Mouse (Mus musculus): ENCODE results near the gene Ppp2r2d.

The Ppp2r2d gene

DNA sequence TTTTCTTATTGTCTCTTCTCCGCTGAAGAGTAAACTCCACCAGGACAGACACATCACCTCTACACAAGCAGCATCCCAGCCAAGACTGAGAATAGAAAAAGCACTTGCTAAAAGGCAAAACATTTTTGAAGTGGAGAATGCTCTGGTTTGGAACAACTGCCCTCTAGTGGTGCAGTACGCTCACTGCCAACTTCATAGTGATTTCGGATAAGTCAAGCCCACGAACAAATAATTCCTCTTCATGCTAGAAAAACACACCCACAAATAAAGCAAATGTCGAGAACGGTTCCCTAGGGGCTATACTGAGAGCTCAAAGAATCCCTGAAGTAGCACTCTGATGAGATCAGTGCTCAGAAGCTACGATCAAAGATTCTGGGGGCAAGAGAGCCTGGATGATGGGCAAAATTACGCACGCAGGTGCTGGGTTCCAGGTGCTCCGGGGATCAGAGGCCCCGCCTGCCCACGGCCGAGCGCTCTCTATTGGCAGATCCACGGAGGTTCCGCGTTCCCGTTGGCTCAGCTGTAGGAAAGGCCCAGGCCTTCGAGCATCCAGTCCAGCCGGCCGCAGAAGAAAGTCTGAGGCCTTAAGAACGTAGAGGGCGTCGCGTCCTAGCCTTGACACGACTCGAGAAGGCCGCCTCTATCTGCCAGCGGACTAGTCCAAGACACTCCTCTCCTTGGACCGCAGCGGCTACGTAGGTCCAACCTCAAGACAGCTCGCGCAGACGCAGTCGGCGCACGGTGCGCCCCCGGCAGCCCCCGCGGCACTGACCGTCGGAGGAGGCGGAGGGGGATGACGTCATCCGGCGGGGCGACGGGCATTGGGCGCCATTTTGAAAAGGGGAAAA is at the start of gene Ppp2r2d, which contains the start of gene Mapk1ip1:
Gene Ppp2r2d, plus strand, starts transcription at position 536 of the 848 bp plus-strand sequence.
Gene Mapk1ip1, minus strand, starts transcription at position 730 of the 848 bp plus-strand sequence.
- DNase-seq, result peak; percentile 93 to 94

DNA sequence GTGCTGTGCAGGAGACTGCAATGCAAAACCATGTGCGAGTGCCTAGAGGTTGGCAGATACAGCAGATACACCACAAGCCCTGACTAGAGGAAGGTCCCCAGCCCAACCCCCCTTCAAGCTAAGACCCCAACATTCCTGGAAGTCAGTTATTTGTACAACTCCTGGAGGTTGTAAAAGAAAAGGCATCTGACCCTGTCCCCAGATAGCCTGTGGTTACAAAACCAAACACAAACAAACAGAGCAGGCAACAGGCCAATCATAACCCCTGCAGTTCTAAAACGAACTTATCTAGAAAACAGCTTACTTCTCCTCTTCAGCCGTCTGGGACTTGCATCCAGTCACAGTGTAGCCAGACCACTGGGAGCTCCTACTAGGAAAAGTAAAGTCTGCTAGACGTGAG is 42.5 kb upstream of the Ppp2r2d start:
- no peak for DNase-seq

DNA sequence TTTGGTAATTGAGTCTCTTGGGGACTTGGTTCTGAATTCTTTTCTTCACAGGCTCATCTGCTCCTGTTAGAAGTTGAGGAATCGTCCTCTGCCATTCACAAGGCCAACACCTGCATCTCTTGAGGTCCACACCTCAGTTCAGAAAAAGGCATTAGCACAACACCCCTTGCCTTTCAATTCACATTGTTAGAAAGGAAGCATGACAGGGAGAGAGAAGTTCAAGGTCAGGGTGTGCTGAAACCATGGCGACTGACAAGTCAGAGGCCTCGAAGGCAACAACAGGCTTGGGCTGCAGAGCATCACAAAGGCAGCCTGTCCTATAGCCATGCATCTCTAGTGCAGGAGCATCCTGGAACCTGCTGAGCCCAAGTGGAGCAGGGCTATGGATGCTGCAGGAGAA is 38.7 kb upstream of the Ppp2r2d start:
- DNase-seq, result no peak

DNA sequence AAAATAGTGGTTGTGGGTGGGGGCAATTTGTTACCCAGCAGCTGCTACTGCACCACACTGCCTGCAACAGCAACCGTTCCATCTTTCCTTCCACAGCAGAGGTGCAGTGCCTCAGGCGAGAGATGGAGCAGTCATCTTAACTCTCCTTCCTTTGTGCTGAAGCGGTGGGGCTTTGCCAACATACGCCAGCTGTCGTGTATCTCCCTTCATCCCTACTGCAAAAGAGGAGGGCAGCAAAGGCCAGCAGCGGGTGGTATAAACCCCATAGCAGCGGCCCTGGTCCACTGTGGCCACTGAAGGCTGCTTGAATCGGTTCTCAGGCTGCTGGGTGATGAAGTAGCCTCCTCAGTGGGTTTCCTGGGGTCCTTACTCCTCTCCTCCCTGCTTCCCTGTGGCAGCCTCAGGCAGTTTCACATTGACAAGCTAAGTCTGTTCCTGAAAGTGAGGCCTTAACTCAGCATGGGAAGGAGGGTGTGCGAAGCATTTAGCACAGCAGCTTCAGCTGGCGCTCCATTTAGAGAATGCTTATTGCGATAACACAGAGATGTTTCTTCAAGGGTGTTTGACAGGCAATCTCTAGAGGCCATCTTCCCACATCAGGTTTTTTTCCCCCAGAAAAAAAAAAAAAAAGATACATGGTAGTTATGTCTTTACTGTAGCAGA is 32.5 kb upstream of the Ppp2r2d start:
- DNase-seq, result no peak

DNA sequence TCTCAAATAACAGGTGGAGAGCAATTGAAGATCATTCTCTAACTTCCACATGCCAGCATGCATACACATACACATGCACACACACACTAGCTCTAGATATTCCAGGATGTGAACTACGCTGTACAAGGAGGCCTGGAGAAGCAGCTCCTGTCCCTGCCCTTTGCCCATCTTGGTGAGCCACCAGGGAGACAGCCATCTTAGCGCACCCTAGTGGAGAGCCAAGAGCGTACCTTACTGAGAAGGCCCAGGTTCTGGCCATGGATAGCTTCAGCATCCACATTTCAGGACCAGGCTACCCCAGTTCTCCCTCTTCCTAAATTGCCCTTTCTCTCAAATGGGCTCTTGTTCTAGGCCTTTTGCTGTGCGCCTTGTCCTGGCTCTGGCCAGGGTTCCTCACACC is 27.6 kb upstream of the Ppp2r2d start:
- DNase-seq, result no peak

DNA sequence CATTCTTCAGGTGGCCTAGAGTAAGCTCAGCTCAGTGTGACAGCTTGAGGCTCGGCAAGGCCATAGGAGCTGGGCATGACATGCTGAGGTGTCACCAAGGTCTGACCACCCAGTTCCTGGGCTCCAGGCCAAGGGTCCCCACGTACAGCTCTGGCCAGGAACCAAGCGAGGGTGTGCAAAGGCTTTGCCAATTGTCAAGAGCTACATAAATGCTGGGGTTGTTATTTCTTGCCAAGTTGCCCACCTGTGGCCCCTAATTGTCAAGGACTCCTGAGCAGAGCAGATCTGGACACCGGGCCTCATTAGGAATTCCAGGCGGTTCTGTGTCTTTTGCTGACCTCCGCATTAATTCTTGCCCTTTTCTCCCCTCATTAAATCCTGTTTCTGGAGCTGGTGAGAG is 21.5 kb upstream of the Ppp2r2d start:
- no peak for DNase-seq

DNA sequence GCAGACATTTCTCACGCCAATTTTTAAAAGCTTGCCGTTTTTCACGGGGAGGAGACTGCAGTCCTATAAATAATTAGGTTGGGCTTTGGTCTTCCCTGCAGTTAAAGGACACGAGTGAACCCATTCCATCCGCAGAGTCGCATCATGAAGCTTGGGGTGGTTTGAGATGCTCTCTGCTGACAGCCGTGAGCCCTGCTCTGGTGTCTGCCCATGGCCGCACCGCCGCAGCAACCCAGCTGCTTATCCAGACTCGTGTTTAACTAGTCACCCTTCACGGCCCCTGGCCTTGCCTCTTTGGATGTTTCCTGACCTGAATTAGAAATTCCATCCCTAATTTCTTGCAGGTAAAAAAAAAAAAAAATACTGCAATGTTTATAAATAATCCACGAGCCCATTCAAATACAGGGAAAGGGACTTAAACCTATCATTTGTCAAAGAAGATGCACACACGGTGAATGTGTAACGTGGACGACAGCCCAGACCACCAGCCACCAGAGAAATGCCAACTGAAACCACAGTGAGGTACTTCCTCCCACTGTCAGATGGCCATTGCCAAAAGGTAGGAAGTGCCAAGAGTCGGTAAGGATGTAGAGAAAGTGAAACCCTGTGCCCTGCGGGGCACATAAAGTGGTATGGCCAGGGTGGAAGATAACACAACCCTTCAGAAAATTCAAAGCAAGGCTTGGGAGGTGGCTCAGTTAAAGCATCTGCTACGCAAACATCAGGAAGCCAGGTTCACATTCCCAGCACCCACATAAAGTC is 20.7 kb upstream of the Ppp2r2d start:
- no peak for DNase-seq

DNA sequence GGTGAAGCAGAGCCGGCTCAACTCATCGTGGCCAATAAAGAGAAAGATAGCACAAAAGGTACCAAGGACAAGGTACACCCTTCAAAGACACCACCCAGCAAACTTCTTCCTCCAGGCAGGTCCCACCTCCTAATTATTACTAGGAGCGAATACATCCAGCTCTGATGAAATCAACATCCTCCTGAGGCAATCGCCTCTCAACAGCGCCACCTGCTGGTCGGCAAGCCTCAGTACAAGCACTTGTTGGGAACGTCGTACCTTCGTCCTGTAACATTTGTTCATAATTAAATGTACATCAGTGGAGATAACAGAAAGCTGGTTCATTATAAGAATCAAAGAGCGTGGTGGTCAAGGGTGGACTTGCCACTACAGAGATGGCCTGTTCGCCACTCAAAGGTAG is 18.1 kb upstream of the Ppp2r2d start:
- DNase-seq, result peak; percentile 36 to 39

DNA sequence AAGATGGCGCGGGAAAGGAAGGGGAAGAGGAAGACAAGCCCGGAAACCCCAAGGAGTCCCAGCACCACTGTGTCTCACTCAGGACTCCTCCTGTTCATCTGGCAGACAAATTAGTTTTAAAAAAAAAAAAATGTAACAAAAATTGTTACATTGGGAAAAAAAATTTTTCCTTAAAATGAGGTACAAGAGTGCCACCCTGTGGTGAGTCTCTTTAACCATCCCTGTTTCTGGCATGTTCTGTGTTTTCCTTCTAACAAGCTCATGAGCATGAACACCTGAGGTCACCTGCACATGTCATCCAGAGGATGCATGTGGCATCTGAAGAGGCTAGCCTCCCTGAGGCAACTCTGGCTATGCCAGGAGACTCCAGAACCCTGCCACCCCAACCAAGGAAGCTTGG is 10.9 kb upstream of the Ppp2r2d start:
- DNase-seq, result no peak

DNA sequence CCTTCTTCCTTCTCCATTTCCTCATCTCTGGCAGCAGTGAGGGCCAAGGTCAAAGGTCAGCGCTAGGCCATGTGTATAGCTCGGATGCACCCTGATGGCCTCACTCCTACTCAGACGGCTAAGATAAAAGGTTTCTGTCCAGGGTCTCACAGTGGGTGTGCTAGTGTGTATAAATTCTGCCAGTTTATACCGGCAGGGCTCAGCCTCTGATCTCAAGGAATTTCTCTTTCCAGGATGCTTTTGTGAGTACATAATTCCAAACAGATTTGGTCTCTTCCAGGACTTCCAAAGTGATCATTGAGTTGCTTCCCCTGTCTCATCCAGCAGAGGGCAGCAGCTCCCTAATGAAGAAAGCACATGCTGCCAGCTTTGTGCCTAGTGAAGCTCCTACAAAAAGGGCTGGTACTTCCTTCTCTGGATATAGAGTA is 5.3 kb upstream of the Ppp2r2d start:
- DNase-seq, result peak; percentile 41 to 47

DNA sequence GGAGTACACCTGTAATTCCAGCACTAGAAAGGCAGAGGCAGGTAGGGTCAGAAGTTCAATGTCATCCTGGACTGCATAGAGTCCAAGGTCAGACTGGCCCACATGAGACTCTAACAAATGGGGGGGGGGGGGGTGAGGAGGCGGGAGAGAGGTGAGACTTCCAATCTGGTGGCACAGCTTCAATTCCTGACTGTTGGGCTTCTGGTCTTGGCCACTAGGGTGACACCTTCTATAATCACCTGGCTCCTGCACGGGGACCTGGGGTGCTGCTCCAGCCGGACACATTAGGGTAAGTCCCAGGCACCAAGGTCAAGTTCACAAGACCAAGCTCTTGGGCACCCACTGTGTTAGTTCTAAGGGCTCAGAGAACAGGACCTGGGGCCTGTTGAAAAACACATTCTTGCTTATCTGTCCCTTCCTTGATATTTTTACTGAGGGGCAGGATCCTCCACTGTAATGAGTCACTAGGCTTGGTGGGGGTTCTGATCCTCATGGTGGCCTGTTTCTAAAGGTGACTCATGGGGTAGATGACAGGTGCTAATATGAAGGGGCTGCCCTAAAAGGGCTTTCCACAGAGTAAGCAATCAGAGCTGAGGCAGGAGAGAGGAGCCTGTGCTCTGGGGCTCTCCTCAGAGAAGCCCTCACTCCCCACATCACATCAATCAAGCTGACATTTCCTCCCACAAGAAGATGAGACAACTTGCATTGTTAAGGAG is 4.3 kb upstream of the Ppp2r2d start:
- DNase-seq, result no peak

DNA sequence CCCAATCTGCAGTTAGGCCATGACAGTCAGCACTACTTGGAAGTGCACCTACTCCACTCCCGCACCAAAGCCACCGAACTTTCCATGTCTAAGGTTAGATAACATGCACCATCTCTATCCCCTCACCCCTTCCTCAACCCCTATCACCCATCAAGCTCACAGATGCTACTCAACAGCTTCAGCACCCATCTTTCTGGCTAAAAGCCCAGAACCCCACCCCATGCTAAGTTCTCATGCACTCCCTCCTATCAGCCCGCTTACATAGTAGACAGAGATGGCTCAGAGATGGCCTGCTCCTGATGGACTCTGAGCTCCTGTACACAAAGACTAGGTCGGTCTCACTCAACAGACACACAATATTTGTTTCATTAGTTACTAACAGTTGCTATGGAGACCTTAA is 2.5 kb upstream of the Ppp2r2d start:
- no peak for DNase-seq

DNA sequence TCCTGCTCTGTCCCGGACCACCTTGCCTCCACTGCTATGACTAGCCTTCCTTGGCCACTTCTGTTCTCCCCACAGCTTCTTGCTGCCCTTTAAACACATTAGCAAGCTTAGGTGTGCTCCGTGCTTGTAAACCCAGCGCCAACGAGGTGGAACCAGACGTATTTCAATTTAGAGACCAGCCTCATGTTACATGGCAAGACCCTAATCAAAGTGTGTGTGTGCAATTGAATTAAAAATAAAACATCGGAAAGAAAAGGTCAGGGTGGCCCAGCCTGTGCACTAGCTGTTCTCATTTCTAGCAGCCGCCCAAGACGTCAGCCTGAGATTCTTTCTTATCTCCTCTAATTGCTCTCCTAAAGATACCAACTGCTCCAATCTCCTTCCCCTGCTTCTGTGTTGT is 768 bp upstream of the Ppp2r2d start:
- no peak for DNase-seq

DNA sequence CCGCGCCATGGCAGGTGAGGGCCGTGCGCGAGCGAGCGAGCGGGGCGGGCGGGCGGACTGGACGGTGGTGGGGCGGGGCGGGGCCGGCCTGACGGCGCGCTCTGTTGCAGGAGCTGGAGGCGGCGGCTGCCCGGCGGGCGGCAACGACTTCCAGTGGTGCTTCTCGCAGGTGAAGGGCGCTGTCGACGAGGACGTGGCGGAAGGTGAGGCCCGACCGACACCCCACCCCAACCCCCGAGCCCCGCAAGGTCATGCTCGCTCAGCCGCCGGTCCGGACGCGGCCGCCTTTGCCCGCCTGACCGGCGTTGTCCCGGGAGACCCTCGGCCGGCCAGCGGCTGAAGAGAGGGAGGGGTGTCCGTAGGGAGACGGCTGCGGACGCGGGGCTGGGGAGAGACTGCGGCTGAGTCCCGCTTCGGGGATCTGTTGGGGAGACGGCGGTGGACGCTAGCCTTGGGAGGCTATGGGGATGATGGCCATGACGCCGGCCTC is 668 bp downstream of the Ppp2r2d start:
- no peak for DNase-seq

DNA sequence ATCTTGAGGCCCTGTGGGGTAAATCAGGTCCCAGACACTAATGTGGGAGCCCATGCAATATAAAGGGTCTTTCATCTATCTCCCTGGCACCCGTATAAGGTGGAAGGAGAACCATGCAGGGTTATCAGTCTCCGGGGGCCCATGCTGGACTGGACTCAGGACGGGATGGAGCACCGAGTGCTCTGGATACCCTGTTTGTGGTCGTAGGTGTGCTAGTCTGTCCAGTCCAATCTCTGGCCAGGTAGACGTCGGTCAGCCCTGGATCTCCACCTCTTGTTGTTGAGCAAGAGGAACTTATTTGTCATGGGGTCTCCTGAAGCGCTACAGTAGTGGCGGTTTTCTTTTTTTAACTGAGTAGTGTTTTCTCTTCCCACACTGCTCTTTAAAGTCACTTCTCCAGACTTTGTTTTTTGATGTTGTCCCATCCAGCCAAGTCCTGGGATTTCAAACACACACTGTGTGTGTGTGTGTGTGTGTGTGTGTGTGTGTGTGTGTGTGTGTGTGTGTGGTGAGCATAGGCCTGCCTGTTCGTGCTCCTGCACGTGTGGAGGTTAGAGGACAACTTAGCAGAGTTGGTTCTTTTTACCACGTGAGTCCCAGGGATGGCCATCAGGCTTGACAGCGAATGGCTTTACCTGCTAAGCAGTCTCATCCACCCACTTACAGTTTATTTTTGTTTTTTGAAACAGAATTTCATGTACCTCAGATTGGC is 1.6 kb downstream of the Ppp2r2d start:
- peak in 1 of 2 experiments; percentile 11 for DNase-seq

DNA sequence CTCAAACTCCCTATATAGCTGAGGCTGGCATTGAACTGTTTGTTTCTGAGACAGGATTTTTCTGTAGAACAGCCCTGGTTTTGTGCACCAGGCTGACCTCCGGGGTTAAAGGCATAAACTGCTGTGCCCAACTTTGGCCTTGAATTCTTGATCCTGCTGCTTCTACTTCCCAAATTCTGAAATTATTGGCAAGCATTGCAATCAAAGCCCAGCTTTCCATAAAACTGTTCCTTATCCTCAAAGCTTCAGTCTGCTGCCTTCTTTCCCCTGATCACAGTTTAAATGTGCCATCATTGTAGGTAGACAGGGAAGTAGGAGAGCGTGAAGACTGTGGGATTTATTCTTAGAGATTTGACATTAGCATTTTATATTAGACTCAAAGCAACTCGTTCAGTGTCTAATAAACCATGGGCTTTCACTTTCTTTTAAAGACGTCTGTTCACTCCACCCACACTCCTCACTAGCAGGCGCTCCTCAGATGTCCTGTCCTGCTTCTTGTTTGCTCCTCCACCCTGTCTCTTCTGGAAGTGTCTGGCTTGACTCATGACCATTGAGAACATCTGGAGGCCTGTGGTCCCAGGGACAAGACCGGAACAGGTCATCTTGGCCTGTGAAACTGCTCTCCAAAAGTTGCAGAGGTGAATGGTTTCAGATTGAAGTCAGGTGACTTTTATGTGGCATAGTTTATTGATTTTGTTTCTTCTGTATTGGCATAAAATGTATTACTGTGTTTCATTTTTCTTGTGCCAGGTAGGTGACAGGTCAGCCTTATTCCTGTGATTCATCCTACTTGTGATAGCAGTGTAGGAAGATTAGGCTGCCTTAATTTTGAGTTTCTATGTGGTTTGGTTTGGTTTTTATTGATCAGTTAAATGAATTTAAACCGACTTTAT is 2.4 kb downstream of the Ppp2r2d start:
- DNase-seq, result no peak

DNA sequence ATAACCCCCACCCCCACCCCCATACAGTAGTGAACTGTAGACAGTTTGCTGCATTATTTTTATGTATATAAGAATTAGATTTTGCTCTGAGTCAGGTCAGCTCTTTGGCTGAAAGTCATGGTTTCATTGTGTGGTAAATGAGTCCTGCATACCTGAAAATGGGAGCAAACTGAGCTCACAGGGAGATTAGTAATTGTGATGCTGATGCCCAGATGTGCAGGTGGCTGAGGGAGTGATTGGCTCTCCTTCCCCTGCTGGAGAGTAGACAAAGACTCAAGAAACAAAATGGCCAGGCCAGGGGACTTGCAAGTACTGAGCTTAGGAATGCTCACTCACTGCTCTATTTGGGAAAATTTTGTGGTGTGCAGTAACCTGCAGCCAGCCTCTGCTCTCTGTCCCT is 4.2 kb downstream of the Ppp2r2d start:
- DNase-seq, result no peak

DNA sequence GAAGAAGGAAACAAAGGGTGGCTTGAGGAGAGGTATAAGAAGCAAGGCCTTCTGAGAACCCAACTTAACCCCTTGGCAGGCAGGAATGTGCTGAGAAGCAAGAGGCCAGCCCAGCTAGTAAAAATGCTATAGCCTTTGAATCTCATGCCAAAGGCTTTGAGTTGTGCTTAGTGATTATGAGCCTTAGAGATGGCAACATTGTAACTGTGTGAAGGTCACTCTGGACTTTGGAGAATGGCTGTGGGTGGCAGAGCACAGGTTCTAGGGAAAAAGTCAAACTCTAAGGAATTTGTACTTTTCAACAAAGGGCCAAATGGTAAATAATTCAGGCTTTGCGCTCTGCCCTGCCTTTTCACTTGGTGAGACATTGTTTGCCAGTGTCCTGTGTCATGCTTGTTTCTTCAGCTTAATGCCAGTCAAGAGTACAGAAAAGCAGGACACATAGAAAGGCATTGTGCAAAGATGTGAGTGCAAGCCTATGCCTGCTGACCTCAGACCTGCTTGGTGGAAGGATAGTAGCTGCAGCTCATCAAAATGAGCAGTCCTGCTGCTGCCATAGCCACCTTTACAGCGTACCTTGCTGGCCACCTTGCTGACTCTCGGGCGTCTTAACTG is 7.6 kb downstream of the Ppp2r2d start:
- DNase-seq, result no peak

DNA sequence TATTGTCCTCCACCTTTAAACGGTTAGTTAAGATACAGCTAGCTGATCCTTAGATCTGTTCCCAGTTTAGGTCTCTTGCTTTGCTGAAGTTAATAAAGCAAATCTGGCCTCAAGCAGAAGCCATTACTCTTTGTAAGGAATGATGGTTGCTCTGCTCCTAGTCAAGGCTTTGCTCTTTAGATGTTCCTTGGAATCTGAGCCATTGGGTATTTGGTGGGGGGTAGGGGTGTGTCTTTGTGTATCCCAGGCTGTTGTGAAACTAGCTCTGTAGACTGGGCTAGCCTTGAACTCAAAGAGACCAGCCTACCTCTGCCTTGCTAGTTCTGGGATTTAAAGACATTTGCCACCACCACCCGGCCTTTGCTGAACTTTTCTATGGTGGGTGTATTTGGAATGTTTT is 8.3 kb downstream of the Ppp2r2d start:
- DNase-seq, result no peak

DNA sequence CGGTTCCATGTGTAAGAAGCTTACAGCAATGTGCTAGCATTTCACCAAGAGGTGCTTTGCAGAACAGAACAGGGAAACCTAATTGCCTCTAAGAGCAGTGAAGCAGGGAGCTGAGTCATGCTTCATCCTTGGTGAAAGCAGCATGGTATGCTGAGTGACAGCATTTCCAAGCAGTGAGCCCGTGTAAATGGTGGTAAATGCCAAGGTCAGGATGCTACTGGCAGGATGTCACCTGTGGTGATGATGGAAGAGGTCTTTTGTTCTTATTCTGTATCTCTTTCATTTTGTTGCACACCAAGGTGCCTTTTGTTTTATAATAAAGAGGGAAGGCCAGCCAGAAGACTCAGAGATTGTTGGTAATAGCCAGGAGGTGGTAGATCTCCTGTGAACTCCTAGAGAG is 10.8 kb downstream of the Ppp2r2d start:
- DNase-seq, result no peak

Data from thymus, postnatal 36 days (tissue).